Mouse (Mus musculus): ENCODE measurements around the gene Clrn3. TPM values are rescaled to one million over a fixed set of nuclear protein-coding genes. Genes with fewer than 3 reads are reported as not detected.
"Not testable (repeated sequence)": the region's sequence is repeated elsewhere in the genome, so short reads cannot be mapped to it uniquely, and the experiment has no call there.

The Clrn3 gene
- polyA plus RNA-seq, 2 experiments from 2014 or later, result not detected

- no peak for ATAC-seq
These were observed 7.5 kb upstream of the Clrn3 start for GRCm38 (mm10) chr7:135535908-135536307.

GRCm38 (mm10) chr7:135534548-135535189, 6.2 kb upstream of the Clrn3 start:
- ATAC-seq, result no peak

GRCm38 (mm10) chr7:135529068-135529467, 614 bp upstream of the Clrn3 start:
- no peak for ATAC-seq

- no peak for ATAC-seq
These were observed 1.3 kb downstream of the Clrn3 start for GRCm38 (mm10) chr7:135527169-135527568.

GRCm38 (mm10) chr7:135526574-135527152, 1.8 kb downstream of the Clrn3 start:
- no peak for ATAC-seq

- ATAC-seq, result no peak
These were observed 4.0 kb downstream of the Clrn3 start for GRCm38 (mm10) chr7:135524424-135524967.

- no peak for ATAC-seq
These were observed 4.5 kb downstream of the Clrn3 start for GRCm38 (mm10) chr7:135523981-135524380.

GRCm38 (mm10) chr7:135521755-135522512, 6.5 kb downstream of the Clrn3 start:
- no peak for ATAC-seq

- no peak for ATAC-seq
These were observed 8.2 kb downstream of the Clrn3 start for GRCm38 (mm10) chr7:135520241-135520640.

- ATAC-seq, result peak; percentile 91
These were observed 11.3 kb downstream of the Clrn3 start for GRCm38 (mm10) chr7:135517191-135517590.

- no peak for ATAC-seq
These were observed 16.7 kb downstream of the Clrn3 start for GRCm38 (mm10) chr7:135511723-135512122.

GRCm38 (mm10) chr7:135510431-135510830, 18.0 kb downstream of the Clrn3 start:
- no peak for ATAC-seq

GRCm38 (mm10) chr7:135509272-135509671, 19.2 kb downstream of the Clrn3 start:
- ATAC-seq, result no peak

GRCm38 (mm10) chr7:135508602-135509001, 19.9 kb downstream of the Clrn3 start:
- no peak for ATAC-seq

- ATAC-seq, result not testable (repeated sequence)
These were observed 21.9 kb downstream of the Clrn3 start for GRCm38 (mm10) chr7:135506506-135506905.

GRCm38 (mm10) chr7:135499403-135499802, 29.1 kb downstream of the Clrn3 start:
- no peak for ATAC-seq

- no peak for ATAC-seq
These were observed 29.8 kb downstream of the Clrn3 start for GRCm38 (mm10) chr7:135498565-135499186.

- no peak for ATAC-seq
These were observed 33.2 kb downstream of the Clrn3 start for GRCm38 (mm10) chr7:135495303-135495702.

- no peak for ATAC-seq
These were observed 38.0 kb downstream of the Clrn3 start for GRCm38 (mm10) chr7:135490500-135490886.

GRCm38 (mm10) chr7:135489724-135490499, 38.5 kb downstream of the Clrn3 start:
- peak; percentile 57 for ATAC-seq

- ATAC-seq, result no peak
These were observed 40.1 kb downstream of the Clrn3 start for GRCm38 (mm10) chr7:135488214-135488810.

- ATAC-seq, result peak; percentile 60
These were observed 41.0 kb downstream of the Clrn3 start for GRCm38 (mm10) chr7:135487423-135487822.

Measured in CD4-positive, CD25-positive, alpha-beta regulatory T cell, adult 4 months (primary cell).